Mouse (Mus musculus): ENCODE data around the gene M1ap.

GRCm38 (mm10) chr6:83069488-83070246, 123.0 kb downstream of the M1ap start:
- no peak for TF ChIP-seq CTCF (IDR thresholded peaks at IDR 0.05)
- TF ChIP-seq EP300 (IDR thresholded peaks at IDR 0.05; ENCODE audit: insufficient read depth, low read depth, low read length), result no peak
